Mouse (Mus musculus): ENCODE measurements at regions not wholly inside any gene's neighbourhood (a gene's known extent, or its start where the extent isn't known, plus 50 kb on each side); places are given as distances from the start of the nearest gene placed in this dataset.

DNA sequence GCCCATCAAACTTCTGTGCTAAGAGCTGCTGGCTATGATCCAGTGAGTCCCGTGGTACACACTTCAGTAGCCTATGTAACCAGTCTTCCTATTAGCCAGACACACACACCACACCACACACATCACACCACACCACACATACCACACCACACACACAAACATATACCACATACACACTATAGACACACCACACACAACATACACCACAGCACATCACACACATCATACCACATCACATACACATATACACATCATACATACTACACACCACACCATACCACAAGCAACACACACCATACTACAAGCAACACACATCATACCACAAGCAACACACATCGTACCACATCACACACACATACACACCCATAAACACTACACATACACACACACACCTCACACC is 119.7 kb upstream of the Arid1b start:
- no peak overlapping the region for H3K4me3 ChIP-seq
- H3K36me3 ChIP-seq (ENCODE audit: control insufficient read depth, insufficient read depth): no peaks in the 10 kb centered on the region
- no peak for TF ChIP-seq MAX (IDR thresholded peaks at IDR 0.05; ENCODE audit: low read depth)
- peaks cover 24% of the 10 kb centered on the region for H3K27me3 ChIP-seq (ENCODE audit: control insufficient read depth, insufficient read depth, insufficient read length)
- no peak overlapping the region for H3K4me2 ChIP-seq (ENCODE audit: low read depth)
- H3K79me2 ChIP-seq (ENCODE audit: control insufficient read depth, insufficient read depth): no peaks in the 10 kb centered on the region
- no peak overlapping the region for H3ac ChIP-seq (ENCODE audit: control insufficient read depth, insufficient read length)

DNA sequence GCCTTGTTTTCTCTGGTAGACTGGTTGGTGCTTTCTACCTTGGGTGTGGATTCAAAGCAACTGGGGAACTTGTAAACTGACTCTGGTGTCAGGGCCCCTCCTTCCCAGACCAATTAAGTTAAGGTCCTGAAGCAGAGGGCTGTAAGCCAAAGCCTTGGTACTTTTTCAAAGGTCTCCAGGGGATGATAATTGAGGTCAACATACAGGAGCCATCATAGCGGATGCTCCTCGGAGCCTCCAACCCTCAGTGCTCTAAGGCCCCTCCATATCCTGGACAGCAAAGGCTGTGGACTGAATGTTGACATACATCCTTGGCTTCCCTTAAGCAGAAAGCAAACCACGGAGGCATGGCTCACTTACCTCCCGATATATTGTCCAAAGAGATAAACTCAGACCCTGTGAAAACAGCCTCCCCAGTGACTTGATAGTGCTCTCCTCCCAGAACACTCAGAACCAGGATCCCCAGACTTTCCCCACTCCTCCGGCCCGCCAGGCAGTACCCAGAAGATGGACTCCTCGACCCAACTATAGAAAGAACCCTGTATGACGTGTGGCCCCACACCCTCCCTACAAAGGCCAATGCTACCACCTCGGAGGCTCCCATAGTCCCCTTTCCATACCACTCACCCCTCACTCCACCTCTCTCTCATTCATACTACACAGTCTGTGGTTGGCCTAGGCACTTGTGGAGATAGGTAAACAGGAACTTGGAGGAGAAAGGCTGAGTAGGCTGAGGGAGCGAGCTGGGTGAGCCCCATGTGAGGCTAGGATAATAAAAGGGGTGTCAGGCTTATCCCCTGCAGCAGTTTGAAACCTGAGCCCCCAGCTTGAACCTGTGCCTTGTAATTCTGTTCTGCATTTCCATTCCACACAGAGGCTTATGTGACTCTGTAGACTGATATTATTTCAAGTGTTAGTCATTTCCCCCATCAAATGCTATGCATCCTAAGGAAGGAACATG is 118.8 kb upstream of the Arid1b start:
- Histone ChIP-seq H3K36me3 (ENCODE audit: control insufficient read depth, insufficient read depth) (no peaks in the 10 kb centered on the region), H3K79me2 (ENCODE audit: control insufficient read depth, insufficient read depth) (no peaks in the 10 kb centered on the region), H3ac (ENCODE audit: control insufficient read depth, insufficient read length) (no peak overlapping the region), H3K4me2 (ENCODE audit: low read depth) (no peak overlapping the region), H3K27me3 (ENCODE audit: control insufficient read depth, insufficient read depth, insufficient read length) (peaks cover 29% of the 10 kb centered on the region), H3K4me3 (no peak overlapping the region)
- TF ChIP-seq REST (IDR thresholded peaks at IDR 0.05; ENCODE audit: insufficient read depth, insufficient read length) (no peak), SRF (IDR thresholded peaks at IDR 0.05; ENCODE audit: control insufficient read depth, insufficient read length, low read depth) (no peak), E2F4 (IDR thresholded peaks at IDR 0.05; ENCODE audit: insufficient read depth) (no peak), MYOD1 (IDR thresholded peaks at IDR 0.05; ENCODE audit: control insufficient read depth in 1 of 3, insufficient read length in 2 of 3, low read depth in 2 of 3) (no peak), TCF12 (IDR thresholded peaks at IDR 0.05; ENCODE audit: insufficient read depth, poor library complexity, severe bottlenecking) (no peak), TCF3 (IDR thresholded peaks at IDR 0.05; ENCODE audit: insufficient read length, low read depth) (no peak), POLR2AphosphoS2 (IDR thresholded peaks at IDR 0.05; ENCODE audit: insufficient read length, low read depth) (no peak), CEBPB (IDR thresholded peaks at IDR 0.05; ENCODE audit: insufficient read depth, poor library complexity, severe bottlenecking) (no peak), POLR2A (IDR thresholded peaks at IDR 0.05; ENCODE audit: insufficient read length, low read depth) (no peak), MAX (IDR thresholded peaks at IDR 0.05; ENCODE audit: low read depth) (no peak), MYOG (IDR thresholded peaks at IDR 0.05; ENCODE audit: control insufficient read depth in 1 of 3, insufficient read depth in 1 of 3, insufficient read length in 2 of 3, low read depth in 2 of 3) (no peak), USF1 (IDR thresholded peaks at IDR 0.05; ENCODE audit: low read depth) (no peak)

DNA sequence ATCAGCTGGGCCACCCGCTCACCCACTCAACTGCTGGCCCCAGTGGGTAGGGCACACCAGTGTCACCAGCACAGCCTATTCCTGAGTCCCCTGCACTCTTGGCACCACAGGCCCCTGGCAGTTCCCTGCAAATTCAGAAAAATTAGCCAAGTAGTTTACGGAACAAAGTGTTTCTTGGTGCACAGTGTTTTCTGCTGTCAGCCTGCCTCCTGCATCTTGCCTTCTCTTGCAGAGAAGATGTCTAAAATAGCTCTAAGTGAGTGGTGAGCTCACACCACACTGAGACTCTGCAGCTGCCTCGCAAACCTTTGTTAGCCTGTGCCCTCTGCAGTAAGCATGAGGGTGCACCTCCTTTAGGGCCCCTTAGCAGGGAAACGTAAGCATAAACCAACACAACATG is 117.7 kb upstream of the Arid1b start:
- TF ChIP-seq MAX (IDR thresholded peaks at IDR 0.05; ENCODE audit: low read depth): no peak
- no peak for TF ChIP-seq TCF3 (IDR thresholded peaks at IDR 0.05; ENCODE audit: insufficient read length, low read depth)
- TF ChIP-seq USF1 (IDR thresholded peaks at IDR 0.05; ENCODE audit: low read depth): no peak
- TF ChIP-seq MYOD1 (IDR thresholded peaks at IDR 0.05; ENCODE audit: control insufficient read depth in 1 of 3, insufficient read length in 2 of 3, low read depth in 2 of 3): no peak
- no peak for TF ChIP-seq POLR2A (IDR thresholded peaks at IDR 0.05; ENCODE audit: insufficient read length, low read depth)
- TF ChIP-seq E2F4 (IDR thresholded peaks at IDR 0.05; ENCODE audit: insufficient read depth): no peak
- TF ChIP-seq POLR2AphosphoS2 (IDR thresholded peaks at IDR 0.05; ENCODE audit: insufficient read length, low read depth): no peak
- TF ChIP-seq SRF (IDR thresholded peaks at IDR 0.05; ENCODE audit: control insufficient read depth, insufficient read length, low read depth): no peak
- TF ChIP-seq REST (IDR thresholded peaks at IDR 0.05; ENCODE audit: insufficient read depth, insufficient read length): no peak
- no peak for TF ChIP-seq MYOG (IDR thresholded peaks at IDR 0.05; ENCODE audit: control insufficient read depth in 1 of 3, insufficient read depth in 1 of 3, insufficient read length in 2 of 3, low read depth in 2 of 3)
- TF ChIP-seq CEBPB (IDR thresholded peaks at IDR 0.05; ENCODE audit: insufficient read depth, poor library complexity, severe bottlenecking): no peak
- Histone ChIP-seq H3K27me3 (ENCODE audit: control insufficient read depth, insufficient read depth, insufficient read length) (peaks cover 31% of the 10 kb centered on the region), H3K79me2 (ENCODE audit: control insufficient read depth, insufficient read depth) (no peaks in the 10 kb centered on the region), H3K4me2 (ENCODE audit: low read depth) (no peak overlapping the region), H3K36me3 (ENCODE audit: control insufficient read depth, insufficient read depth) (no peaks in the 10 kb centered on the region), H3K4me3 (no peak overlapping the region), H3ac (ENCODE audit: control insufficient read depth, insufficient read length) (no peak overlapping the region)

DNA sequence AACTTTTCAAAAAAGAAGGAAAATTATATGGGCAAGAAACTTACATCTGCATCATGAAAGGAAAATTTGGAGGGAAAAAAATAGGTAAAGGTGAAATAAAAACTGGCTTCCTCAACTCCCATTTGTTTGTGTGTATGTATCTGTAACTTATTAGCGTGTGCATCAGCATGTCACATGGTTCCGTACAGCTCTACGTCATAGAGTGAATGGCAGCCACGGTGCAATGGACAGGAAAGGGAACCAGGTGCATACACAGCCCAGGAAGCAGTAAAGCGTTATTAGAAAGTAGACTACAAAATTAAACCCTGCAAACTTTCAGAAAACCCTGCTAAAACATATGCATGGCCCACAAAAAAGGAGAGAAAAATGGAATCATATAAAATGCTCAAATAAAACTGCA is 112.7 kb upstream of the Arid1b start:
- Histone ChIP-seq H3ac (ENCODE audit: control insufficient read depth, insufficient read length) (no peak overlapping the region), H3K36me3 (ENCODE audit: control insufficient read depth, insufficient read depth) (no peaks in the 10 kb centered on the region), H3K4me3 (no peak overlapping the region), H3K79me2 (ENCODE audit: control insufficient read depth, insufficient read depth) (no peaks in the 10 kb centered on the region), H3K4me2 (ENCODE audit: low read depth) (no peak overlapping the region), H3K27me3 (ENCODE audit: control insufficient read depth, insufficient read depth, insufficient read length) (peaks cover 22% of the 10 kb centered on the region)
- TF ChIP-seq MYOG (IDR thresholded peaks at IDR 0.05; ENCODE audit: control insufficient read depth in 1 of 3, insufficient read depth in 1 of 3, insufficient read length in 2 of 3, low read depth in 2 of 3) (no peak), TCF12 (IDR thresholded peaks at IDR 0.05; ENCODE audit: insufficient read depth, poor library complexity, severe bottlenecking) (no peak), REST (IDR thresholded peaks at IDR 0.05; ENCODE audit: insufficient read depth, insufficient read length) (no peak), CEBPB (IDR thresholded peaks at IDR 0.05; ENCODE audit: insufficient read depth, poor library complexity, severe bottlenecking) (no peak), POLR2A (IDR thresholded peaks at IDR 0.05; ENCODE audit: insufficient read length, low read depth) (no peak), POLR2AphosphoS2 (IDR thresholded peaks at IDR 0.05; ENCODE audit: insufficient read length, low read depth) (no peak), MAX (IDR thresholded peaks at IDR 0.05; ENCODE audit: low read depth) (no peak), E2F4 (IDR thresholded peaks at IDR 0.05; ENCODE audit: insufficient read depth) (no peak), TCF3 (IDR thresholded peaks at IDR 0.05; ENCODE audit: insufficient read length, low read depth) (no peak), SRF (IDR thresholded peaks at IDR 0.05; ENCODE audit: control insufficient read depth, insufficient read length, low read depth) (no peak), USF1 (IDR thresholded peaks at IDR 0.05; ENCODE audit: low read depth) (no peak), MYOD1 (IDR thresholded peaks at IDR 0.05; ENCODE audit: control insufficient read depth in 1 of 3, insufficient read length in 2 of 3, low read depth in 2 of 3) (no peak)
